Mouse (Mus musculus) intestine, postnatal 0 days (tissue): ENCODE measurements around the gene Slc15a4. TPM values are rescaled to one million over a fixed set of nuclear protein-coding genes. Genes with fewer than 3 reads are reported as not detected.

Source experiments
- ATAC-seq: fragments of 200-750 bp; cut with Nextera tagmentation; 2 replicates; pipeline ENCODE4 v1.8.0; 2017; ENCODE audit warnings: mild to moderate bottlenecking, moderate TSS enrichment, moderate library complexity
- H3K27ac ChIP-seq: fragments of 300-500 bp; sonication (generic); 2 replicates; pipeline ENCODE4 v1.5.1; 2014; ENCODE audit warnings: mild to moderate bottlenecking, low read depth, low read length, moderate library complexity
- H3K27me3 ChIP-seq: fragments of 300-500 bp; sonication (generic); replicated peaks from 2 replicates; pipeline ENCODE4 v1.6.1; 2014; ENCODE audit warnings: low read length, mixed read lengths; ENCODE audit not compliant: control insufficient read depth, insufficient read depth
- H3K36me3 ChIP-seq: fragments of 300-500 bp; sonication (generic); 2 replicates; pipeline ENCODE4 v1.6.1; 2014; ENCODE audit warnings: mild to moderate bottlenecking, moderate library complexity; ENCODE audit not compliant: control insufficient read depth, insufficient read depth
- H3K4me1 ChIP-seq: fragments of 300-500 bp; sonication (generic); replicated peaks from 2 replicates; pipeline ENCODE4 v1.6.1; 2014; ENCODE audit warnings: antibody characterized with exemption, low read length, mixed read lengths; ENCODE audit not compliant: control insufficient read depth, insufficient read depth
- H3K4me2 ChIP-seq: fragments of 300-500 bp; sonication (generic); replicated peaks from 2 replicates; pipeline ENCODE4 v1.6.1; 2014; ENCODE audit warnings: low read depth, mild to moderate bottlenecking, moderate library complexity
- H3K4me3 ChIP-seq: fragments of 300-500 bp; sonication (generic); 2 replicates; pipeline ENCODE4 v1.5.1; 2014; ENCODE audit warnings: low read depth, low read length
- H3K9ac ChIP-seq: fragments of 300-500 bp; sonication (generic); 2 replicates; pipeline ENCODE4 v1.6.1; 2014; ENCODE audit warnings: mild to moderate bottlenecking, low read depth, low read length
- H3K9me3 ChIP-seq: fragments of 300-500 bp; sonication (generic); 2 replicates; pipeline ENCODE4 v1.6.1; 2016; ENCODE audit warnings: mixed run types; ENCODE audit not compliant: control insufficient read depth
- CTCF ChIP-seq: sonication (generic); IDR thresholded peaks from 2 replicates; pipeline ENCODE4 v1.5.1; 2016; ENCODE audit warnings: low read depth, mild to moderate bottlenecking, control low read depth, antibody characterized with exemption, moderate library complexity
- WGBS: fragments of 180-500 bp; shearing (Covaris S2); extraction: QIAGEN DNeasy Blood & Tissue Kit; methylation state at CpG from one replicate; pipeline ENCODE4 v1.1.7; 2014; 5-methylcytosine and 5-hydroxymethylcytosine counted together
- polyA plus RNA-seq: library from polyadenylated mRNA; unstranded; fragments of >200 nt; fragmentation: Nextera tagmentation; extraction: Ambion mirVana; gene quantifications from 2 replicates; pipeline ENCODE4 v1.2.1, GENCODE M21; 2015

Slc15a4 gene
- polyA plus RNA-seq, 1 experiment from 2014 or later, result 6.9 TPM

DNA sequence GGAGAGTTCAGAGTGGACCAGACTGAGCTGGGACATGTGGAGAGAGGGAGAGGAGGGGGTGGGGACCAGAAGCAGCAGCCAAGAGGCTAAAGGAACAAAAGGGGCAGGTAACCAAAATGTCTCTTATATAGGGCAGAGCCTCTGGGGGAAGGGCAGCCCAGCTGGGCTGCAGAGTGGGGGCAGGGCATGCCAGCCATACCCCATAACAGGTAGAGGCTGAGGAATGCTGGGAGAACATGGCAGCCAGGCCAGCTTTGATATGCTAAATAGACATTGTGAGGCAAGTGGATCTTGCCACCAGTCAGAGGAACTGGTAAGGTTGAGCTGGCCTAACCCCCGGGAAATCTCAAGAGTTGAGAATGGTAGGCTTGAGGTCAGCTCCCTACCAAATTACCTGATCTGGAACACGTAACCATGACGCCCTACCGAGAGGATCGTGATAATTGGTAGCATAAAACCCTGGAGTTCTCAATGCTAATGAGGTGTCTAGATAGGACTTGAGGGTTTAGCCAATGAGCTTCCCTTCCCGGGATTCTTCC, 6.4 kb upstream of the Slc15a4 start:
- no peak overlapping the region for H3K4me2 ChIP-seq
- no peak for ATAC-seq
- H3K27ac ChIP-seq, result no peak overlapping the region
- H3K27me3 ChIP-seq, result no peaks in the 10 kb centered on the region
- H3K9ac ChIP-seq, result no peak overlapping the region
- TF ChIP-seq CTCF, result no peak
- H3K36me3 ChIP-seq, result no peaks in the 10 kb centered on the region
- no peaks in the 10 kb centered on the region for H3K9me3 ChIP-seq
- whole genome bisulfite sequencing, result 87% methylated on average over 6 of the region's 6 CpGs
- H3K4me1 ChIP-seq, result no peaks in the 10 kb centered on the region
- no peak overlapping the region for H3K4me3 ChIP-seq

DNA sequence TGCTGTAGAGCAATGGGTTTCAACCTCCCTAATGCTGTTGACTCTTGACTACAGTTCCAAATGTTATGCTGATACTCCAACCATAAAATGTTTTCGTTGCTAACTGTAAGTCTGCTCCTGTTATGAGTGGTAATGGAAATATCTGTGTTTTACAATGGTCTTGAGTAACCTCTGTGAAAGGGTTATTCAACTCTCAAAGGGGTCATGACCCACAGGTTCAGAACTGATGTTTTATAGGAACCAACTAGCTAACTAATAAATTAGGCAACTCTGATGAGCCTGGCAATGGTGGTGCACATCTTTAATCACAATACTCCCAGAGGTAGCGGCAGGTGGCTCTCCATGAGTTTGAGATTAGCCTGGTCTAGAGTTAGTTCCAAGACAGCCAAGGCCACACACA, 5.5 kb upstream of the Slc15a4 start:
- no peak for ATAC-seq
- no peak overlapping the region for H3K4me2 ChIP-seq
- H3K4me3 ChIP-seq, result no peak overlapping the region
- no peaks in the 10 kb centered on the region; the same call in 1 of the 2 replicates for H3K27me3 ChIP-seq
- H3K27ac ChIP-seq, result no peak overlapping the region
- H3K36me3 ChIP-seq, result no peaks in the 10 kb centered on the region
- H3K4me1 ChIP-seq, result no peaks in the 10 kb centered on the region
- 80% methylated on average over 2 of the region's 2 CpGs for WGBS
- no peaks in the 10 kb centered on the region for H3K9me3 ChIP-seq
- TF ChIP-seq CTCF, result no peak
- H3K9ac ChIP-seq, result no peak overlapping the region

DNA sequence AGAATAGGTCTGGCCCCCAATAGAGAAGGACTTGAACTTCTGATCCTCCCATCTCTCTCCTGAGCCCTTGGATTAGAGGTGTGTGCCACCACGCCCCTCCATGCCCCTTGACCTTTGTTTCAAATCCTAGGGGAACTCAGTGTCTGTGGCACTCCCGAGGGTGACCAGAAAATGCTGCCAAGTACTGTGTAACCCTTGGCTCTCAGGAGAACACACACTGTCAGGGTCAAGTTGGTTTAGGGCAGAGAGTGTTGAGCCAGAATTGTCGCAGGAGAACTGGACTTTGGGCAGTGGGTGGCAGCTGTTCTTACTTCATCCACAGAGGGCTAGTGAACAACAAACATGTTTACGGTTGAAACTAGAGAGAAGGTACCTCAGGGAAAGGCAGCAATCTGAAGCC, 4.9 kb upstream of the Slc15a4 start:
- Histone ChIP-seq H3K9ac (no peak overlapping the region), H3K4me2 (no peak overlapping the region), H3K27ac (no peak overlapping the region), H3K9me3 (no peaks in the 10 kb centered on the region), H3K36me3 (no peaks in the 10 kb centered on the region), H3K4me1 (no peaks in the 10 kb centered on the region), H3K27me3 (peaks cover under 1% of the 10 kb centered on the region; the same call in 1 of the 2 replicates), H3K4me3 (no peak overlapping the region)
- no peak for ATAC-seq
- 65% methylated on average over 4 of the region's 4 CpGs for WGBS
- TF ChIP-seq CTCF, result no peak

DNA sequence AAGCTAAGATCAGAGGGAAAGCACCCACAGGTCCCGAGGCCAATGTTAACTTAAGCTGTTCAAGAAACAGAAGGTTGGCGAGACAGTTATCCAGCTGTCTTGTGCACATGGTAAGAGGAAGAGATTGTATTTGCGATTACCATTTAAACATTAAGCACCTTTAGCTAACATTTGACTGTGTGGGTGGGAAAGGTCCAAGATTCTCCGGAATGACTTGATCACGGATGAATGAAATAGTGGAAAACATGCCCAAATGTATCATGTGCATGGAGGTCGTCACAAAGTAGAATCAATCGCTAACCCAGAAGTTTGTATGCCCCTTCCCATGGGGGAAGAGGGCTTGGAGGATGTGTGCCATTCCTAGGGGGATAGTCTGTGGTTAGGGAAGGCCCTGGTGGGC, 969 bp upstream of the Slc15a4 start:
- ATAC-seq, result no peak
- H3K9ac ChIP-seq, result no peak overlapping the region
- no peak for TF ChIP-seq CTCF
- no peak overlapping the region for H3K4me2 ChIP-seq
- no peak overlapping the region for H3K27ac ChIP-seq
- no peaks in the 10 kb centered on the region for H3K9me3 ChIP-seq
- peaks cover 8% of the 10 kb centered on the region; the same call in 1 of the 2 replicates for H3K27me3 ChIP-seq
- H3K4me1 ChIP-seq, result no peaks in the 10 kb centered on the region
- WGBS, result 74% methylated on average over 7 of the region's 7 CpGs
- no peaks in the 10 kb centered on the region for H3K36me3 ChIP-seq
- H3K4me3 ChIP-seq, result no peak overlapping the region

DNA sequence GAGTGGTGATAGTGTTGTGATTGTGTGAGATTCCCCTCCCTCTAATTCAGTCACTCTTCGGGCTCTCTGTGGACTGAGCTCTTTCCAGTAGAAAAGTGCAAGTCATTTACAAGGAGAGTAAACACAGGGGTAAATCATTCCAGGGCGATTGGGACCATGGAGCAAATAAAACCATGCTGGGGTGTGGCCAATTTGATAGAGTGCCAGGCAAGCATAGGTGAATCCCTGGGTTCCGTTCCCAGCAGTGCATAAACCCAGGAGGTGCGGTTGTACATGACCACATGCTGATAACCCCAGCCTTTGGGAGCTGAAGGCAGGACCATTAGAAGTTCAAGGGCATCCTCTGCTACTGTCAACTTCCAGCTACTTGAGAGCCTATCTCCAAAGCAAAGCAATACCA, 491 bp upstream of the Slc15a4 start:
- Histone ChIP-seq H3K27ac (no peak overlapping the region), H3K9me3 (no peaks in the 10 kb centered on the region), H3K27me3 (peaks cover 8% of the 10 kb centered on the region; the same call in 1 of the 2 replicates), H3K4me3 (0 out of 2 replicates have a peak overlapping the region, but pooled peaks have one; percentile 33), H3K4me1 (no peaks in the 10 kb centered on the region), H3K9ac (no peak overlapping the region), H3K4me2 (peak overlapping the region; percentile 66), H3K36me3 (no peaks in the 10 kb centered on the region)
- 10% methylated on average over 4 of the region's 4 CpGs for WGBS
- no peak for ATAC-seq
- no peak for TF ChIP-seq CTCF

DNA sequence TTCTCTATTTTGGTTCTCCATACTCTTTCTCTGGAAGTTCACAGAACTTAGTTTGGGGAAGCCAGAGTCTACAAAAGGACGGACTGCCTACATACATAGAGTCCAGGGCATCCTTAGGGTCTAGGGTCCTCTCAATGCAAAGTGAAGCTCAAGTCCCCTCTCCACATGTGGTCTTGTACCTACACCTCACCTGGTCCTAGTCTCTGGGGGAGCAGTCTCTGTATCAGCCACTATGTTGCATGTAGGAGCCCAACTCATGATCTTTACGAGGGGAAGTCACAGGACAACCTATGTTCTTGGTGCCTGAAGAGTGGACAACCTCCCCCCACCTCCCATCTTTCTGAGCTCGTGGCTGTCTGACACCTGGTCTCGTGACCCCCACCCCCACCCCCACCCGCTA, 1.0 kb downstream of the Slc15a4 start:
- no peak overlapping the region for H3K9ac ChIP-seq
- no peak for TF ChIP-seq CTCF
- peaks cover 8% of the 10 kb centered on the region; the same call in 1 of the 2 replicates for H3K27me3 ChIP-seq
- no peak overlapping the region for H3K27ac ChIP-seq
- H3K4me2 ChIP-seq, result peak overlapping the region; percentile 66
- H3K4me1 ChIP-seq, result no peaks in the 10 kb centered on the region
- H3K4me3 ChIP-seq, result no peak overlapping the region; the same call in 1 of the 2 replicates
- no peak for ATAC-seq
- WGBS, result 13% methylated on average over 5 of the region's 5 CpGs
- no peaks in the 10 kb centered on the region for H3K36me3 ChIP-seq
- no peaks in the 10 kb centered on the region for H3K9me3 ChIP-seq

DNA sequence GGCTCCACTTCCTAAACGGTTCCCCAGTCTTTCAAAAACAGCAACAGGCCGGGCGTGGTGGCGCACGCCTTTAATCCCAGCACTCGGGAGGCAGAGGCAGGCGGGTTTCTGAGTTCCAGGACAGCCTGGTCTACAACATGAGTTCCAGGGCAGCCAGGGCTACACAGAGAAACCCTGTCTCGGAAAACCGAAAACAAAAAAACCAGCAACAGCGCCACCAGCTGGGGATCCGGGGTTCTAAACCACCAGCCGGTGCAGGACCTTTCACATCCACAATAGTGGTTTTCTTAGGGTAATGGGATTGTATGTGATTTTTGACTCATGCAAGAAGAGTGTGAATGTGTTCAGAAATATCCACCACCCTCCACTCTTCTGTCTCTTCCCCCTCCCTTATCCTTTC, 5.5 kb downstream of the Slc15a4 start:
- H3K4me1 ChIP-seq, result no peaks in the 10 kb centered on the region
- H3K36me3 ChIP-seq, result no peaks in the 10 kb centered on the region
- H3K27me3 ChIP-seq, result peaks cover 4% of the 10 kb centered on the region; the same call in 1 of the 2 replicates
- 85% methylated on average over 12 of the region's 12 CpGs for WGBS
- no peaks in the 10 kb centered on the region for H3K9me3 ChIP-seq
- no peak overlapping the region for H3K4me2 ChIP-seq
- no peak overlapping the region for H3K4me3 ChIP-seq
- TF ChIP-seq CTCF, result no peak
- H3K9ac ChIP-seq, result no peak overlapping the region
- ATAC-seq, result no peak
- H3K27ac ChIP-seq, result no peak overlapping the region
